Mouse (Mus musculus) MEL (cell line): ENCODE data around the gene Gm28048. TPM values are rescaled to one million over a fixed set of nuclear protein-coding genes. Genes with fewer than 3 reads are reported as not detected.

ENCODE experiments used
- DNase-seq: peaks from one replicate; pipeline ENCODE4 v3.0.0; 2011; ENCODE audit warnings: low read depth, low spot score
- H3K27ac ChIP-seq: 2 replicates; pipeline ENCODE4 v1.5.1; 2012; ENCODE audit warnings: low read depth, mild to moderate bottlenecking, control low read depth, low read length, moderate library complexity; ENCODE audit not compliant: control insufficient read depth
- H3K27me3 ChIP-seq, 2 experiments: fragments of 150-350 bp in 1 of 2; sonication (generic) in 1 of 2; 2 replicates each; pipeline ENCODE4 v1.6.1; 2012; ENCODE audit warnings: low read length in 2 of 2, mild to moderate bottlenecking in 2 of 2, improper control_type of control experiment in 1 of 2, moderate library complexity in 1 of 2; ENCODE audit not compliant: insufficient read depth in 2 of 2, control insufficient read depth in 1 of 2
- H3K36me3 ChIP-seq, 2 experiments: 2 replicates each; pipeline ENCODE4 v1.6.1; 2012 to 2014; ENCODE audit warnings: low read length in 2 of 2, improper control_type of control experiment in 1 of 2, inconsistent platforms in 1 of 2, mild to moderate bottlenecking in 1 of 2; ENCODE audit not compliant: insufficient read depth in 2 of 2, control insufficient read depth in 1 of 2
- H3K4me1 ChIP-seq, 2 experiments: fragments of 150-350 bp in 1 of 2; sonication (generic) in 1 of 2; 2 replicates each; pipeline ENCODE4 v1.6.1; 2012; ENCODE audit warnings: low read length in 2 of 2, improper control_type of control experiment in 1 of 2, mild to moderate bottlenecking in 1 of 2; ENCODE audit not compliant: insufficient read depth in 2 of 2, control insufficient read depth in 1 of 2
- H3K4me3 ChIP-seq, 2 experiments: fragments of 150-350 bp in 1 of 2; sonication (generic) in 1 of 2; 2 replicates each; pipeline ENCODE4 v1.5.1; 2012; ENCODE audit warnings: low read depth in 2 of 2, low read length in 2 of 2, mild to moderate bottlenecking in 2 of 2, moderate library complexity in 2 of 2, control low read depth in 1 of 2, improper control_type of control experiment in 1 of 2; ENCODE audit not compliant: control insufficient read depth in 1 of 2, insufficient read depth in 1 of 2
- H3K79me2 ChIP-seq: 2 replicates; pipeline ENCODE4 v1.6.1; 2012; ENCODE audit warnings: mild to moderate bottlenecking, low read length, moderate library complexity; ENCODE audit not compliant: control insufficient read depth, poor library complexity, insufficient read depth
- H3K9ac ChIP-seq: 2 replicates; pipeline ENCODE4 v1.6.1; 2012; ENCODE audit warnings: low read depth, mild to moderate bottlenecking, control low read depth, low read length, moderate library complexity; ENCODE audit not compliant: control insufficient read depth, poor library complexity, severe bottlenecking
- H3K9me3 ChIP-seq: fragments of 150-350 bp; sonication (generic); replicated peaks from 2 replicates; pipeline ENCODE4 v1.6.1; 2012; ENCODE audit warnings: mild to moderate bottlenecking, low read length, improper control_type of control experiment, moderate library complexity; ENCODE audit not compliant: insufficient read depth
- BHLHE40 ChIP-seq: IDR thresholded peaks from 2 replicates; pipeline ENCODE4 v1.6.1; 2012; ENCODE audit warnings: low read depth, mild to moderate bottlenecking, inconsistent platforms, low read length, improper control_type of control experiment, borderline replicate concordance
- CHD1 ChIP-seq: IDR thresholded peaks from 2 replicates; pipeline ENCODE4 v1.6.1; 2012; ENCODE audit warnings: low read depth, mild to moderate bottlenecking, inconsistent platforms, low read length, improper control_type of control experiment
- CHD2 ChIP-seq: IDR thresholded peaks from 2 replicates; pipeline ENCODE4 v1.6.1; 2011; ENCODE audit warnings: low read length, improper control_type of control experiment
- CTCF ChIP-seq, 3 experiments: IDR thresholded peaks in 2 of 3; conservative IDR thresholded peaks in 1 of 3; 2 replicates each; pipeline ENCODE4 v1.5.1; 2011 to 2012; ENCODE audit warnings: low read length in 3 of 3, low read depth in 2 of 3, mild to moderate bottlenecking in 2 of 3, improper control_type of control experiment in 1 of 3, inconsistent platforms in 1 of 3, mixed read lengths in 1 of 3, moderate library complexity in 1 of 3; ENCODE audit not compliant: control insufficient read depth in 1 of 3, insufficient read depth in 1 of 3, poor library complexity in 1 of 3, severe bottlenecking in 1 of 3
- E2F4 ChIP-seq: IDR thresholded peaks from 2 replicates; pipeline ENCODE4 v1.6.1; 2011; ENCODE audit warnings: low read depth, low read length, improper control_type of control experiment, borderline replicate concordance
- ELF1 ChIP-seq: IDR thresholded peaks from 2 replicates; pipeline ENCODE4 v1.6.1; 2014; ENCODE audit warnings: low read depth, mild to moderate bottlenecking, inconsistent platforms, low read length, improper control_type of control experiment, moderate library complexity
- EP300 ChIP-seq, 2 experiments: IDR thresholded peaks; 2 replicates each; pipeline ENCODE4 v1.6.1; 2011; ENCODE audit warnings: improper control_type of control experiment in 2 of 2, low read length in 2 of 2, low read depth in 1 of 2, mild to moderate bottlenecking in 1 of 2
- ETS1 ChIP-seq: IDR thresholded peaks from 2 replicates; pipeline ENCODE4 v1.6.1; 2012; ENCODE audit warnings: low read depth, mild to moderate bottlenecking, inconsistent platforms, low read length, improper control_type of control experiment, moderate library complexity
- GABPA ChIP-seq: IDR thresholded peaks from 2 replicates; pipeline ENCODE4 v1.6.1; 2012; ENCODE audit warnings: low read depth, mild to moderate bottlenecking, inconsistent platforms, low read length, improper control_type of control experiment, moderate library complexity
- GATA1 ChIP-seq: IDR thresholded peaks from 2 replicates; pipeline ENCODE4 v1.6.1; 2011; ENCODE audit warnings: low read depth, low read length, improper control_type of control experiment
- HCFC1 ChIP-seq: IDR thresholded peaks from 2 replicates; pipeline ENCODE4 v1.6.1; 2012; ENCODE audit warnings: low read depth, mild to moderate bottlenecking, inconsistent platforms, low read length, improper control_type of control experiment, moderate library complexity
- JUND ChIP-seq: IDR thresholded peaks from 2 replicates; pipeline ENCODE4 v1.6.1; 2011; ENCODE audit warnings: low read depth, mild to moderate bottlenecking, improper control_type of control experiment, low read length
- KAT2A ChIP-seq: conservative IDR thresholded peaks from 2 replicates; pipeline ENCODE4 v1.6.1; 2012; ENCODE audit warnings: low read depth, low read length, improper control_type of control experiment, inconsistent platforms
- MAFK ChIP-seq: IDR thresholded peaks from 2 replicates; pipeline ENCODE4 v1.6.1; 2011; ENCODE audit warnings: low read depth, mild to moderate bottlenecking, low read length, improper control_type of control experiment, borderline replicate concordance
- MAX ChIP-seq: IDR thresholded peaks from 2 replicates; pipeline ENCODE4 v1.6.1; 2011; ENCODE audit warnings: low read length, improper control_type of control experiment
- MAZ ChIP-seq: IDR thresholded peaks from 2 replicates; pipeline ENCODE4 v1.6.1; 2012; ENCODE audit warnings: low read depth, mild to moderate bottlenecking, inconsistent platforms, low read length, improper control_type of control experiment
- MEF2A ChIP-seq: IDR thresholded peaks from 2 replicates; pipeline ENCODE4 v1.6.1; 2014; ENCODE audit warnings: low read depth, mild to moderate bottlenecking, inconsistent platforms, low read length, improper control_type of control experiment; ENCODE audit not compliant: poor library complexity, insufficient replicate concordance, severe bottlenecking; ENCODE audit errors: extremely low read depth
- MXI1 ChIP-seq: IDR thresholded peaks from 2 replicates; pipeline ENCODE4 v1.6.1; 2011; ENCODE audit warnings: mild to moderate bottlenecking, low read depth, low read length, improper control_type of control experiment
- MYB ChIP-seq: IDR thresholded peaks from 2 replicates; pipeline ENCODE4 v1.6.1; 2011; ENCODE audit warnings: mild to moderate bottlenecking, low read depth, low read length, improper control_type of control experiment
- MYC ChIP-seq: IDR thresholded peaks from 2 replicates; pipeline ENCODE4 v1.6.1; 2011; ENCODE audit warnings: low read depth, mild to moderate bottlenecking, low read length, improper control_type of control experiment, moderate library complexity
- NELFE ChIP-seq: IDR thresholded peaks from 2 replicates; pipeline ENCODE4 v1.6.1; 2011; ENCODE audit warnings: low read depth, low read length, improper control_type of control experiment
- NRF1 ChIP-seq: IDR thresholded peaks from 2 replicates; pipeline ENCODE4 v1.6.1; 2014; ENCODE audit warnings: low read depth, mild to moderate bottlenecking, inconsistent platforms, low read length, improper control_type of control experiment, moderate library complexity; ENCODE audit not compliant: poor library complexity, insufficient read depth, severe bottlenecking
- POLR2A ChIP-seq, 2 experiments: IDR thresholded peaks; 2 replicates each; pipeline ENCODE4 v1.6.1; 2011 to 2012; ENCODE audit warnings: low read length in 2 of 2, mild to moderate bottlenecking in 2 of 2, control low read depth in 1 of 2, improper control_type of control experiment in 1 of 2, low read depth in 1 of 2, moderate library complexity in 1 of 2; ENCODE audit not compliant: control insufficient read depth in 1 of 2, insufficient read depth in 1 of 2, poor library complexity in 1 of 2
- POLR2AphosphoS5 ChIP-seq: IDR thresholded peaks from 2 replicates; pipeline ENCODE4 v1.6.1; 2012; ENCODE audit warnings: low read depth, borderline replicate concordance, mild to moderate bottlenecking, inconsistent platforms, low read length, moderate library complexity, mixed read lengths
- RAD21 ChIP-seq: IDR thresholded peaks from 2 replicates; pipeline ENCODE4 v1.6.1; 2011; ENCODE audit warnings: mild to moderate bottlenecking, low read depth, low read length, improper control_type of control experiment
- RCOR1 ChIP-seq: IDR thresholded peaks from 2 replicates; pipeline ENCODE4 v1.6.1; 2012; ENCODE audit warnings: low read depth, mild to moderate bottlenecking, inconsistent platforms, low read length, improper control_type of control experiment
- SIN3A ChIP-seq: IDR thresholded peaks from 2 replicates; pipeline ENCODE4 v1.6.1; 2012; ENCODE audit warnings: low read length, improper control_type of control experiment, inconsistent platforms
- SMC3 ChIP-seq: IDR thresholded peaks from 2 replicates; pipeline ENCODE4 v1.6.1; 2011; ENCODE audit warnings: low read depth, low read length, improper control_type of control experiment
- TAL1 ChIP-seq: IDR thresholded peaks from 2 replicates; pipeline ENCODE4 v1.6.1; 2012; ENCODE audit warnings: mild to moderate bottlenecking, inconsistent platforms, low read length, moderate library complexity, mixed read lengths
- TBP ChIP-seq: IDR thresholded peaks from 2 replicates; pipeline ENCODE4 v1.8.0; 2011; ENCODE audit warnings: low read depth, low read length, improper control_type of control experiment
- TCF12 ChIP-seq: IDR thresholded peaks from 2 replicates; pipeline ENCODE4 v1.6.1; 2014; ENCODE audit warnings: low read depth, mild to moderate bottlenecking, inconsistent platforms, low read length, improper control_type of control experiment, moderate library complexity
- UBTF ChIP-seq: IDR thresholded peaks from 2 replicates; pipeline ENCODE4 v1.6.1; 2012; ENCODE audit warnings: low read depth, mild to moderate bottlenecking, inconsistent platforms, low read length, improper control_type of control experiment, moderate library complexity, borderline replicate concordance; ENCODE audit not compliant: insufficient read depth
- USF1 ChIP-seq: IDR thresholded peaks from 2 replicates; pipeline ENCODE4 v1.6.1; 2014; ENCODE audit warnings: low read depth, mild to moderate bottlenecking, inconsistent platforms, low read length, improper control_type of control experiment, moderate library complexity
- USF2 ChIP-seq, 2 experiments: IDR thresholded peaks; 2 replicates each; pipeline ENCODE4 v1.6.1; 2011 to 2012; ENCODE audit warnings: improper control_type of control experiment in 2 of 2, low read length in 2 of 2, borderline replicate concordance in 1 of 2, inconsistent platforms in 1 of 2, low read depth in 1 of 2, mild to moderate bottlenecking in 1 of 2; ENCODE audit not compliant: insufficient read depth in 1 of 2
- ZC3H11A ChIP-seq: IDR thresholded peaks from 2 replicates; pipeline ENCODE4 v1.6.1; 2012; ENCODE audit warnings: low read depth, mild to moderate bottlenecking, inconsistent platforms, low read length, improper control_type of control experiment
- ZKSCAN1 ChIP-seq: IDR thresholded peaks from 2 replicates; pipeline ENCODE4 v1.6.1; 2012; ENCODE audit warnings: low read depth, mild to moderate bottlenecking, inconsistent platforms, low read length, improper control_type of control experiment, moderate library complexity
- ZMIZ1 ChIP-seq: IDR thresholded peaks from 2 replicates; pipeline ENCODE4 v1.6.1; 2012; ENCODE audit warnings: low read depth, mild to moderate bottlenecking, inconsistent platforms, low read length, improper control_type of control experiment, moderate library complexity
- ZNF384 ChIP-seq: IDR thresholded peaks from 2 replicates; pipeline ENCODE4 v1.6.1; 2012; ENCODE audit warnings: low read depth, mild to moderate bottlenecking, inconsistent platforms, low read length, improper control_type of control experiment
- polyA plus RNA-seq, 2 experiments: library from polyadenylated mRNA; stranded (reverse) in 1 of 2; unstranded in 1 of 2; fragments of >175 nt in 1 of 2; fragments of >200 nt in 1 of 2; gene quantifications; 2 replicates each; pipeline versions ENCODE4 v1.2.1 to v1.2.4; 2012; ENCODE audit warnings: low replicate concordance in 2 of 2, low read depth in 1 of 2; ENCODE audit not compliant: insufficient read length in 2 of 2, insufficient read depth in 1 of 2, missing spikeins in 1 of 2
- total RNA-seq: library from RNA; depleted of rRNA; stranded (reverse); fragments of 300-350 nt; gene quantifications from 2 replicates; pipeline ENCODE4 v1.2.3, GENCODE M21; 2012

Gene Gm28048
- total and polyA plus RNA-seq, 3 experiments = 8.6 to 15.0 TPM; not detected in 1

- Histone ChIP-seq H3K36me3 (peaks cover 2 to 74% of the 10 kb centered on the region in 2 experiments; a peak in 3 of 4 replicates), H3K27ac (peak overlapping the region; percentile 29; the same call in 1 of the 2 replicates), H3K4me1 (peaks cover 51 to 53% of the 10 kb centered on the region in 2 experiments)
- TF ChIP-seq SIN3A (no peak), TBP (peak; percentile 62; the same call in 1 of the 2 replicates), ELF1 (no peak), EP300 (IDR thresholded peaks at IDR 0.05; ENCODE audit: low read depth in 1 of 2, low read length in 2 of 2) (peak; percentile 35 to 55; a peak in 1 of 4 replicates), USF1 (no peak), CTCF (IDR thresholded peaks at IDR 0.05 in 2 of 3, conservative IDR thresholded peaks at IDR 0.05 in 1 of 3; ENCODE audit: control insufficient read depth in 1 of 3, insufficient read depth in 1 of 3, low read depth in 2 of 3, low read length in 3 of 3, poor library complexity in 1 of 3, severe bottlenecking in 1 of 3) (no peak), MYC (no peak), KAT2A (no peak), MEF2A (no peak), CHD2 (no peak), BHLHE40 (no peak), RAD21 (no peak), MAX (no peak), E2F4 (no peak), MAZ (no peak), ETS1 (no peak), NRF1 (no peak), GABPA (no peak), SMC3 (no peak), POLR2AphosphoS5 (no peak), UBTF (no peak), HCFC1 (no peak), POLR2A (IDR thresholded peaks at IDR 0.05; ENCODE audit: control insufficient read depth in 1 of 2, insufficient read depth in 1 of 2, low read depth in 1 of 2, low read length in 2 of 2, poor library complexity in 1 of 2) (no peak), CHD1 (no peak), RCOR1 (peak; percentile 88), ZNF384 (peak; percentile 63; the same call in 1 of the 2 replicates), USF2 (IDR thresholded peaks at IDR 0.05; ENCODE audit: borderline replicate concordance in 1 of 2, insufficient read depth in 1 of 2, low read depth in 1 of 2, low read length in 2 of 2) (no peak), NELFE (no peak), MYB (no peak), GATA1 (peak; percentile 38; the same call in 1 of the 2 replicates), MAFK (no peak), ZMIZ1 (no peak), MXI1 (no peak), ZKSCAN1 (no peak), TCF12 (peak; percentile 44; the same call in 1 of the 2 replicates), JUND (no peak), TAL1 (no peak), ZC3H11A (no peak)
Observed at GRCm38 (mm10) chr11:22851416-22851815, 130.5 kb downstream of the Gm28048 start.

More at GRCm38 (mm10) chr11:22851416-22851815, 130.5 kb downstream of the Gm28048 start:
- H3K9me3 ChIP-seq = no peaks in the 10 kb centered on the region
- peaks cover 73% of the 10 kb centered on the region for H3K79me2 ChIP-seq
- H3K27me3 ChIP-seq = no peaks in the 10 kb centered on the region
- DNase-seq = peak; percentile 75
- no peak overlapping the region for H3K9ac ChIP-seq
- H3K4me3 ChIP-seq = no peak overlapping the region
